24 mouse cellular contexts compared by ENCODE assay signal in the genomic region with DNA sequence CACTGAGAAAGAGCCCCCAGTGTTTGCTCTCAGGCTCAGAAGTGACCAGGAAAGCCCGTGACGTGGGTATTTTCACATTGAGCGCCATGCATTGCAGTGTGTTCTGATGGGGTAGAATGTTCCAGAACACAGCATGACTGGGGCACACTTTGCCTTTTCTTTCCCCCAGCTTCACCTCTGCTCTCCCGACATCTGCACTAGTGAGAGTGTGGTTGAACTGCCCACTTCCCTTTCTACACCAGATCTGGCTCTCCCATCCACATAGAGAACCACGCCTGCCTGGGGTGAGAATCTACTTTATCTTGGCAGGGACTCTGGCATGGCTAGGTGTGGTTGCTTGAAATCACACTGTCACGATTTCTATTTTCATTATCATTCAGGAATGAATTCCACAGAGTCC. TPM values are rescaled to one million over a fixed set of nuclear protein-coding genes. Genes with fewer than 3 reads are reported as not detected.
DNase-seq lines count a peak whose midpoint lies in the region; ATAC-seq and TF ChIP-seq lines count a peak whose summit lies in the region.
"Had no signal": no experiment of that assay in that cellular context is flagged by ENCODE, and none has a peak within 500 bp of the region (broad histone marks: within the 10 kb centered on the region; RNA-seq: fewer than 3 reads in every experiment).

No protein-coding gene starts in this region.

- intact Hi-C loops in left cerebral cortex, adult 2 months (cut with DNase I): no loop called here

- ATAC-seq in megakaryocyte, adult 5-6 weeks (ENCODE audit: poor library complexity, severe bottlenecking): peak; percentile 92
- ATAC-seq in neutrophil, adult 5-6 weeks (ENCODE audit: extremely low read depth, insufficient number of reproducible peaks, low FRiP score, poor library complexity, severe bottlenecking): peak; percentile 21; the same call in 1 of the 2 replicates
- ATAC-seq: forebrain, embryonic 13.5 days; forebrain, postnatal 0 days; hindbrain, postnatal 0 days had no signal

- no peak overlapping the region for H3K4me3 ChIP-seq in lung, adult 2 months (replicated peaks; ENCODE audit: extremely low read depth, low read depth, low read length)
- H3K4me3 ChIP-seq in bone marrow, adult 2 months (replicated peaks; ENCODE audit: control insufficient read depth, low read depth, low read length): no peak overlapping the region
- no peak overlapping the region for H3K4me3 ChIP-seq in left cerebral cortex, adult 2 months
- H3K4me3 ChIP-seq: embryonic facial prominence, embryonic 13.5 days; forebrain, embryonic 13.5 days; gastrocnemius, adult 2 months; heart, embryonic 10.5 days; hindbrain, embryonic 13.5 days had no signal

- DNase-seq in lung, postnatal 36 days: peak; percentile 30
- DNase-seq in lung, adult 2 months: no peak
- no peak for DNase-seq in adrenal gland, postnatal 4 days (ENCODE audit: low spot score in 2 of 2)
- DNase-seq in left cerebral cortex, adult 2 months (ENCODE audit: extremely low spot score in 1 of 2, low spot score in 2 of 2): no peak
- no peak for DNase-seq in lung, postnatal 14 days
- DNase-seq: adrenal gland, adult 8-10 months; cerebellum, adult 2 months; cerebellum, postnatal 10 days; forebrain, postnatal 0 days; gastrocnemius, adult 2 months; gastrocnemius, postnatal 36 days; heart, adult 18-20 months; heart, postnatal 10 days; heart, postnatal 4 days had no signal

- no peak for TF ChIP-seq CTCF in lung, adult 2 months (IDR thresholded peaks at IDR 0.05; ENCODE audit: insufficient read depth, low read length)
- no peak for TF ChIP-seq CTCF in bone marrow, adult 2 months (IDR thresholded peaks at IDR 0.05; ENCODE audit: control insufficient read depth, insufficient read depth, low read length)
- no peak for TF ChIP-seq CTCF in left cerebral cortex, adult 2 months (IDR thresholded peaks at IDR 0.05)

- WGBS in lung, adult 2 months: 58% methylated on average over 6 of the region's 6 CpGs
- WGBS in bone marrow, adult 2 months: 5% methylated on average over 6 of the region's 6 CpGs

- no peaks in the 10 kb centered on the region for H3K4me1 ChIP-seq in lung, adult 2 months (ENCODE audit: control insufficient read depth, insufficient read depth, low read length)
- no peaks in the 10 kb centered on the region; the same call in 1 of the 2 replicates for H3K4me1 ChIP-seq in bone marrow, adult 2 months (ENCODE audit: control insufficient read depth, insufficient read depth, low read length)
- H3K4me1 ChIP-seq: embryonic facial prominence, embryonic 13.5 days; forebrain, embryonic 13.5 days; heart, embryonic 10.5 days; hindbrain, embryonic 13.5 days had no signal

- no peak for TF ChIP-seq POLR2A in lung, adult 2 months (IDR thresholded peaks at IDR 0.05; ENCODE audit: borderline replicate concordance, extremely low read depth, low read depth, low read length)
- TF ChIP-seq POLR2A in bone marrow, adult 2 months (IDR thresholded peaks at IDR 0.05; ENCODE audit: borderline replicate concordance, control insufficient read depth, low read depth, low read length): no peak

- peak overlapping the region; percentile 34; the same call in 1 of the 2 replicates for H3K27ac ChIP-seq in bone marrow, adult 2 months (ENCODE audit: control insufficient read depth, insufficient read depth, low read depth, low read length, poor library complexity)
- H3K27ac ChIP-seq in left cerebral cortex, adult 2 months: no peak overlapping the region
- H3K27ac ChIP-seq: embryonic facial prominence, embryonic 13.5 days; forebrain, embryonic 13.5 days; gastrocnemius, adult 2 months; heart, embryonic 10.5 days; hindbrain, embryonic 13.5 days; hindbrain, postnatal 0 days had no signal

RNA-seq across cellular contexts. Expression of a gene that starts 19.7 kb away (rescaled TPM):
- polyA plus RNA-seq in lung, adult 2 months (2012; rRNA removed): 2.4 and 4.8 TPM in 2 replicates
- not detected in 2 replicates for polyA plus RNA-seq in bone marrow, adult 2 months (2011; ENCODE audit: insufficient read depth, insufficient read length, low replicate concordance, missing spikeins)
- total RNA-seq in megakaryocyte, adult 5-6 weeks (2015): 0.47 TPM in 1 of 2 replicates, not detected in the other
- total RNA-seq in megakaryocyte, adult 5-6 weeks (2017): 0.12 and 0.62 TPM in 2 replicates
- total RNA-seq in neutrophil, adult 5-6 weeks (2017): 73.4 and 82.4 TPM in 2 replicates
- total RNA-seq in adrenal gland, postnatal 4 days (2021): not detected
- not detected for total RNA-seq in left cerebral cortex, adult 2 months (2021)
- total RNA-seq: forebrain, postnatal 0 days; gastrocnemius, adult 2 months; gastrocnemius, postnatal 36 days; heart, postnatal 10 days; heart, postnatal 4 days; hindbrain, postnatal 0 days had no signal
- polyA plus RNA-seq: C2C12; cerebellum, adult 2 months; embryonic facial prominence, embryonic 13.5 days; forebrain, embryonic 13.5 days; forebrain, postnatal 0 days; heart, embryonic 10.5 days; heart, embryonic 14.5 days; hindbrain, embryonic 13.5 days; hindbrain, postnatal 0 days had no signal

RNA-seq across cellular contexts. Expression of a gene that starts 27.1 kb away (rescaled TPM):
- 68.3 and 103 TPM in 2 replicates for polyA plus RNA-seq in lung, adult 2 months (2012; rRNA removed)
- polyA plus RNA-seq in bone marrow, adult 2 months (2011; ENCODE audit: insufficient read depth, insufficient read length, low replicate concordance, missing spikeins): 26.7 and 40.1 TPM in 2 replicates
- 198 and 227 TPM in 2 replicates for total RNA-seq in megakaryocyte, adult 5-6 weeks (2015)
- 109 and 143 TPM in 2 replicates for total RNA-seq in megakaryocyte, adult 5-6 weeks (2017)
- total RNA-seq in neutrophil, adult 5-6 weeks (2017): 113 and 123 TPM in 2 replicates
- total RNA-seq in adrenal gland, postnatal 4 days (2021): 100 to 1,000 TPM in 1 of 2 experiments, 10 to 100 TPM in 1; 97.6 to 134 TPM
- 100 to 1,000 TPM; 170 to 173 TPM for total RNA-seq in left cerebral cortex, adult 2 months (2021)

RNA-seq across cellular contexts. Expression of a gene that starts 55.3 kb away (rescaled TPM):
- 74.2 and 78.1 TPM in 2 replicates for polyA plus RNA-seq in lung, adult 2 months (2012; rRNA removed)
- 11.9 and 17.9 TPM in 2 replicates for polyA plus RNA-seq in bone marrow, adult 2 months (2011; ENCODE audit: insufficient read depth, insufficient read length, low replicate concordance, missing spikeins)
- total RNA-seq in megakaryocyte, adult 5-6 weeks (2015): 249 and 340 TPM in 2 replicates
- total RNA-seq in megakaryocyte, adult 5-6 weeks (2017): 60.2 and 62.4 TPM in 2 replicates
- 48.1 and 73.9 TPM in 2 replicates for total RNA-seq in neutrophil, adult 5-6 weeks (2017)
- total RNA-seq in adrenal gland, postnatal 4 days (2021): 10 to 100 TPM; 47.7 to 49.2 TPM
- total RNA-seq in left cerebral cortex, adult 2 months (2021): 10 to 100 TPM; 63.8 to 65.7 TPM

Comparison
In these comparisons a context has a peak if more than half of its experiments do, and no peak if none do; other contexts are left out.
1. RNA of a gene that starts 19.7 kb away (total RNA-seq): 73.4 to 82.4 TPM in neutrophil, adult 5-6 weeks; 0.12 to 0.62 TPM in megakaryocyte, adult 5-6 weeks, not detected in left cerebral cortex, adult 2 months and not detected in adrenal gland, postnatal 4 days; every median in the first group is over 10 times any median in the second.